Mouse (Mus musculus) lung, adult 2 months (tissue): ENCODE measurements around the gene Gm49396. TPM values are rescaled to one million over a fixed set of nuclear protein-coding genes. Genes with fewer than 3 reads are reported as not detected.
A peak's percentile ranks its signal among the peaks of the same experiment; 100 is the strongest.

Experiments
- DNase-seq: peaks from one replicate; pipeline ENCODE4 v3.0.0; 2022
- H3K4me1 ChIP-seq: fragments of 200-500 bp; 2 replicates; pipeline ENCODE4 v1.6.1; 2011; ENCODE audit warnings: low read length; ENCODE audit not compliant: control insufficient read depth, insufficient read depth
- H3K4me3 ChIP-seq: fragments of 200-500 bp; replicated peaks from 2 replicates; pipeline ENCODE3; 2011; ENCODE audit warnings: low read depth, mild to moderate bottlenecking, control low read depth, low read length; ENCODE audit errors: extremely low read depth
- CTCF ChIP-seq: fragments of 200-500 bp; IDR thresholded peaks from 2 replicates; pipeline ENCODE4 v1.5.1; 2011; ENCODE audit warnings: mild to moderate bottlenecking, low read length, control low read depth; ENCODE audit not compliant: insufficient read depth
- POLR2A ChIP-seq: fragments of 200-500 bp; IDR thresholded peaks from 2 replicates; pipeline ENCODE4 v1.6.1; 2011; ENCODE audit warnings: low read depth, mild to moderate bottlenecking, control low read depth, low read length, borderline replicate concordance; ENCODE audit errors: extremely low read depth
- WGBS: fragments of 180-500 bp; shearing (Covaris S2); methylation state at CpG from one replicate; pipeline ENCODE4 v1.1.7; 2018; 5-methylcytosine and 5-hydroxymethylcytosine counted together
- polyA plus RNA-seq: library from polyadenylated mRNA; depleted of rRNA; stranded (reverse); fragments of >200 nt; gene quantifications from 2 replicates; pipeline ENCODE4 v1.2.3, GENCODE M21; 2012

Gm49396 gene
- polyA plus RNA-seq, 1 experiment = 3.9 TPM

DNA sequence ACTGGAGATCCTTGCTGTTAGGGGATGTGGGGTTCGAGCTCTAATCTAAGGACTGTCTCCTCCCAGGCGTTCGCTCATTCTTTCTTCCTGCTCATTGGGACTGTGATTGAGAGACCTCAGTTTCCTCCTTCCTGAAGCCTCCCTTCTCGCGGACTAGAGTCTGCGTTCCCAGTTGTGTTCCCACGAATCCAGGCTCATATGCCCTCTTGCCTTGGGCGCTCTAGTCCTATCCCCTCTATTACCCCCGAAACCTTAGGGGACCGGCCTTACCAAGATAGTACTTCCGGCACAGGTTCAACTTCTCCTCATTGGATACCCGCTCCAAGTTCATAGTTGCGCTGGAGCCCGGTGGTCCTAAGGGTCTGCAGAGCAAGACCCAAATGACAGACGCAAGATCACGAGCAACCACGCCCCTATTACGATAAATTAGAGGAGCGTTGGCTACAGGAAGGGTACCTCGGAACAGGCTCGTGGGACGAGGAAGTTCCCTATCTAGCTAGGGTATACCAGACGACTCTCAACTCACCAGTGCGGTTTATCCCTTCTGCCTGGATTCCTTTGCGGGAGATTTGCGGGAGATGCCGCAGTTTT is 523 bp upstream of the Gm49396 start:
- under 1% methylated on average over 27 of the region's 27 CpGs for WGBS
- Histone ChIP-seq H3K4me1 (peaks cover 8% of the 10 kb centered on the region), H3K4me3 (peak overlapping the region; percentile 70)
- no peak for TF ChIP-seq CTCF
- no peak for TF ChIP-seq POLR2A
- DNase-seq = no peak

- no peak for DNase-seq
- WGBS = 23% methylated on average over 6 of the region's 6 CpGs
- TF ChIP-seq CTCF (no peak), POLR2A (no peak)
Measured at GRCm38 (mm10) chr7:30563906-30564280, 749 bp downstream of the Gm49396 start.

DNA sequence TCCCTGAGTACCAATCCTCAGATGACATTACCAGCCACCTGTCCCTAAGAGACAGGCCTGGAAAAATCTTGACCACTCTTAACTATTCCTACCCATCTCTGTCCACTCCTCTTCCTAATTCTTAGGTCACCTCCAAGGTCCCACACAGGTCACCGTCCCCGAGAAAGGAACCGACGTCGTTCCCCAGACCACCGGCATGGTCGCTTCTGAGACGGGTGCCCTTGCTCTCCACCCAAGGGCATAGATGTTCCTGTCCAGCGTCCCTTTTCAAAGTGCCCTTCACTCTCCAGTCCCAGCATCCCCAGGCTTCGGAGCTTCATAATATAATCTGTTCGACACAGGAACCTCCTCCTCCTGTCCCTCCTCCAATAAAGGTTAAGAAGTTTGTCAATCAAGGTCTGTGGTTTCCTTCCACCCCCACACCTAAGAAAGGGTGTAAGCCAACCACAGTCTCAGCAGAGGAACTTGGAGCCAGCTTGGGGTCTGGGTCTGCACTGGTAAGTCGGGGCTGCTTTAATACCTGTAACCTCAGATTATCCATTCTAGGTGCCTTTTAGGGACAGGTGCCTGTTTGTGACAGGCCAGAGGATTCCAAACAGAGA is 1.9 kb downstream of the Gm49396 start, which contains the start of gene Igflr1:
Gene Igflr1 (plus strand): TSS at position 458 of the 602 bp plus-strand sequence.
- TF ChIP-seq CTCF = no peak
- TF ChIP-seq POLR2A = no peak
- no peak for DNase-seq
- H3K4me1 ChIP-seq = peaks cover 3% of the 10 kb centered on the region; the same call in 1 of the 2 replicates
- whole genome bisulfite sequencing = 91% methylated on average over 12 of the region's 12 CpGs
- H3K4me3 ChIP-seq = no peak within 1 kb of the TSS

More at GRCm38 (mm10) chr7:30563906-30564280, 749 bp downstream of the Gm49396 start:
- H3K4me1 ChIP-seq = peaks cover 5% of the 10 kb centered on the region
- peak overlapping the region; percentile 76 for H3K4me3 ChIP-seq

GRCm38 (mm10) chr7:30566033-30566432 is 2.9 kb downstream of the Gm49396 start:
- DNase-seq = no peak
- TF ChIP-seq CTCF (no peak), POLR2A (no peak)

DNA sequence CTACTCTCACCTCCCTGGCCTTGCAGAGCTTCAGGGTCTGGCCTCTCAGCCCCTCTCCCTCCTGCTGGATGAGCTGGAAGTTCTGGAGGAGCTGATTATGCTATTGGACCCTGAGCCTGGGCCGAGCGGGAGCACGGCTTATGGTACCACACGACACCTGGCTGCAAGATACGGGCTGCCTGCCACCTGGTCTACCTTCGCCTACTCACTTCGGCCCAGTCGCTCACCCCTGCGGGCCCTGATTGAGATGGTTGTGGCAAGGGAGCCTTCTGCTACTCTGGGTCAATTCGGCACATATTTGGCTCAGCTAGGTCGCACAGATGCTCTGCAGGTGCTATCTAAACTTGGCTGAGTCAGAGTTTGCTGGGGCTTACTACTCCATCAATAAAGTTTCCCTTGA is 4.4 kb downstream of the Gm49396 start:
- TF ChIP-seq POLR2A (no peak), CTCF (no peak)
- Histone ChIP-seq H3K4me3 (no peak overlapping the region), H3K4me1 (peaks cover 3% of the 10 kb centered on the region; the same call in 1 of the 2 replicates)
- 84% methylated on average over 11 of the region's 11 CpGs for WGBS
- no peak for DNase-seq

More at GRCm38 (mm10) chr7:30566033-30566432, 2.9 kb downstream of the Gm49396 start:
- Histone ChIP-seq H3K4me3 (no peak overlapping the region), H3K4me1 (peaks cover 3% of the 10 kb centered on the region; the same call in 1 of the 2 replicates)
- 73% methylated on average over 9 of the region's 9 CpGs for WGBS

GRCm38 (mm10) chr7:30572389-30572788 is 9.2 kb downstream of the Gm49396 start:
- WGBS = 84% methylated on average over 5 of the region's 5 CpGs
- TF ChIP-seq POLR2A (no peak), CTCF (no peak)
- H3K4me1 ChIP-seq = no peaks in the 10 kb centered on the region
- no peak for DNase-seq
- no peak overlapping the region for H3K4me3 ChIP-seq

DNA sequence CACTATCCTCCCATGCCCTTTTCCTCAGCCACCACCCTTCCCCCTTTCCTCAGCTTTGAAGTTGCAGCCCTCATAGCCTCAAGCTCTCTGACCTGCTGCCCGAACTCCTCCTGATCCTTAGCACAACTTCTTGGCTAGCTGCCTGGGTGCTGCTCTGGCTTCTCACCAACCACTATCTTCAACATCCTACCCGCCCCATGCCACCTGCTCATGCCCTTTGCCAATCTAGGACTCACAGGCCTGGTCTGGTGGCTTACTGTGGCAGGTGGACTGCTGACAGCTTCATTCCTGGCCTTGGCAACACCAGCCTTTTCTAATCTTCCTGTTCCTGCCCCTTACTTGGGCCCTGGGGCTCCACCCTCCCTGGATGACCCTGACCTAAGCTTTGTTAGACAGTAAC is 9.8 kb downstream of the Gm49396 start:
- no peak overlapping the region for H3K4me3 ChIP-seq
- no peak for DNase-seq
- no peak for TF ChIP-seq CTCF
- TF ChIP-seq POLR2A = no peak
- 28% methylated on average over 2 of the region's 2 CpGs for WGBS
- H3K4me1 ChIP-seq = no peaks in the 10 kb centered on the region

- TF ChIP-seq CTCF = no peak
- TF ChIP-seq POLR2A = no peak
- Histone ChIP-seq H3K4me3 (no peak overlapping the region), H3K4me1 (no peaks in the 10 kb centered on the region)
- 88% methylated on average over 8 of the region's 8 CpGs for WGBS
- DNase-seq = no peak
Measured at GRCm38 (mm10) chr7:30579950-30580349, 16.8 kb downstream of the Gm49396 start.

GRCm38 (mm10) chr7:30581547-30581946 is 18.4 kb downstream of the Gm49396 start:
- H3K4me3 ChIP-seq = no peak overlapping the region
- no peak for DNase-seq
- no peaks in the 10 kb centered on the region for H3K4me1 ChIP-seq
- WGBS = 94% methylated on average over 16 of the region's 16 CpGs
- no peak for TF ChIP-seq CTCF
- no peak for TF ChIP-seq POLR2A

DNA sequence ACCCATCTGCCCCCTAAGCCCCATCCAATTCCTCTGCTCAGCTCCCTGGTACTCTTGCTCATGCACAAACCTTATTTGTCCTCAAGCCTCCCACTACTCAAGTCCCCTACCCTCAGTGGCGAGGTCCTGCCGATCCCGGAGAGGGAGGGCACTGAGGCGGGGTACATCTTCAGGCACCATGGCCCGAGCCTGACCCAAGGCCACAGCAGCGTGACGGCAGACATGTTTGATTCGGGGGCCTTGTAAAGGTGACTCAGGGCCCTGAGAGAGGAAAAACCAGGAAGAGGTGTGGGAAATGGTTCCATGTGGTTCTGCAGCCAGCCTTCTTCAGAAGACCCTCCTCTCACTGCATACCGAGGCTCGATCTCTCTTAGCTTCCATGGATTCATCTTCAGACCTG is 21.2 kb downstream of the Gm49396 start:
- WGBS = 88% methylated on average over 10 of the region's 10 CpGs
- Histone ChIP-seq H3K4me3 (no peak overlapping the region), H3K4me1 (0 out of 2 replicates have a peak, but pooled peaks cover 6% of the 10 kb centered on the region)
- no peak for DNase-seq
- no peak for TF ChIP-seq CTCF
- TF ChIP-seq POLR2A = no peak
